Mouse (Mus musculus) stomach, postnatal 0 days (tissue): ENCODE results near the gene Nln.

ENCODE experiments used
- CTCF ChIP-seq: IDR thresholded peaks from 2 replicates; pipeline ENCODE4 v1.5.1; 2016; ENCODE audit warnings: antibody characterized with exemption, low read depth, mild to moderate bottlenecking, moderate library complexity
- EP300 ChIP-seq: optimal IDR thresholded peaks from 2 replicates; pipeline ENCODE3; 2016; ENCODE audit warnings: antibody characterized with exemption

- TF ChIP-seq CTCF: no peak
- no peak for TF ChIP-seq EP300
Measured at GRCm38 (mm10) chr13:104058761-104059160, 50.7 kb downstream of the Nln start.
